Mouse (Mus musculus) thymus, postnatal 4 days (tissue): ENCODE results near the gene Adgrg2.

Experiments used
- DNase-seq: peaks from one replicate; pipeline ENCODE4 v3.0.0; 2021

The Adgrg2 gene

GRCm38 (mm10) chrX:160502048-160503041 lies 111.9 kb downstream of the Adgrg2 start, which contains the start of gene Phka2:
Gene Phka2 (plus strand): TSS chrX:160502166.
- DNase-seq: peak; percentile 89

- no peak for DNase-seq
These were observed 118.6 kb downstream of the Adgrg2 start for GRCm38 (mm10) chrX:160509046-160509445.

GRCm38 (mm10) chrX:160510197-160510596 lies 119.7 kb downstream of the Adgrg2 start:
- no peak for DNase-seq

GRCm38 (mm10) chrX:160516027-160516426 lies 125.5 kb downstream of the Adgrg2 start:
- DNase-seq: no peak

- DNase-seq: no peak
These were observed 152.3 kb downstream of the Adgrg2 start for GRCm38 (mm10) chrX:160542772-160543171.
